Mouse (Mus musculus) stomach, embryonic 14.5 days (tissue): ENCODE results near the gene Zmiz1. TPM values are rescaled to one million over a fixed set of nuclear protein-coding genes. Genes with fewer than 3 reads are reported as not detected.

Experiments
- ATAC-seq: fragments of 200-750 bp; cut with Nextera tagmentation; 2 replicates; pipeline ENCODE4 v1.8.0; 2017; ENCODE audit warnings: low read depth, moderate TSS enrichment; ENCODE audit not compliant: insufficient number of reproducible peaks, insufficient read depth, low FRiP score
- H3K27ac ChIP-seq: fragments of 300-500 bp; sonication (generic); 2 replicates; pipeline ENCODE4 v1.5.1; 2014; ENCODE audit warnings: mild to moderate bottlenecking, low read length, moderate library complexity, mixed read lengths
- H3K27me3 ChIP-seq: fragments of 300-500 bp; sonication (generic); 2 replicates; pipeline ENCODE4 v1.6.1; 2014; ENCODE audit warnings: low read length, control low read depth, mixed read lengths; ENCODE audit not compliant: control insufficient read depth, insufficient read depth
- H3K36me3 ChIP-seq: fragments of 300-500 bp; sonication (generic); 2 replicates; pipeline ENCODE4 v1.6.1; 2014; ENCODE audit warnings: mild to moderate bottlenecking, control low read depth, low read length, moderate library complexity, mixed read lengths; ENCODE audit not compliant: control insufficient read depth, insufficient read depth
- H3K4me1 ChIP-seq: fragments of 300-500 bp; sonication (generic); 2 replicates; pipeline ENCODE4 v1.6.1; 2014; ENCODE audit warnings: low read length, control low read depth, mixed read lengths; ENCODE audit not compliant: control insufficient read depth, insufficient read depth
- H3K4me2 ChIP-seq: fragments of 300-500 bp; sonication (generic); replicated peaks from 2 replicates; pipeline ENCODE4 v1.6.1; 2014; ENCODE audit warnings: low read depth, low read length, control low read depth
- H3K4me3 ChIP-seq: fragments of 300-500 bp; sonication (generic); 2 replicates; pipeline ENCODE4 v1.5.1; 2014; ENCODE audit warnings: low read depth, low read length, control low read depth
- H3K9ac ChIP-seq: fragments of 300-500 bp; sonication (generic); replicated peaks from 2 replicates; pipeline ENCODE4 v1.6.1; 2014; ENCODE audit warnings: low read depth, mild to moderate bottlenecking, control low read depth, low read length, moderate library complexity, mixed read lengths
- H3K9me3 ChIP-seq: fragments of 300-500 bp; sonication (generic); 2 replicates; pipeline ENCODE4 v1.6.1; 2016; ENCODE audit warnings: low read depth, low read length, control low read depth; ENCODE audit not compliant: control insufficient read depth
- WGBS: fragments of 180-500 bp; shearing (Covaris S2); extraction: QIAGEN DNeasy Blood & Tissue Kit; methylation state at CpG from one replicate; pipeline ENCODE4 v1.1.7; 2014; 5-methylcytosine and 5-hydroxymethylcytosine counted together
- polyA plus RNA-seq: library from polyadenylated mRNA; unstranded; fragments of >200 nt; fragmentation: Nextera tagmentation; extraction: Ambion mirVana; gene quantifications from 2 replicates; pipeline ENCODE4 v1.2.1, GENCODE M21; 2014

Gene Zmiz1
- polyA plus RNA-seq, 1 experiment from 2014 or later = 45.3 TPM

- peaks cover 2% of the 10 kb centered on the region; the same call in 1 of the 2 replicates for H3K36me3 ChIP-seq
- no peak overlapping the region for H3K27ac ChIP-seq
- H3K9ac ChIP-seq = no peak overlapping the region
- no peak overlapping the region for H3K4me3 ChIP-seq
- 86% methylated on average over 4 of the region's 4 CpGs for WGBS
- no peak for ATAC-seq
- H3K27me3 ChIP-seq = no peaks in the 10 kb centered on the region
- peaks cover 29% of the 10 kb centered on the region for H3K4me1 ChIP-seq
- no peaks in the 10 kb centered on the region for H3K9me3 ChIP-seq
- no peak overlapping the region for H3K4me2 ChIP-seq
These were observed 71.4 kb downstream of the Zmiz1 start for GRCm38 (mm10) chr14:25530342-25530741.

GRCm38 (mm10) chr14:25530815-25531214, 71.8 kb downstream of the Zmiz1 start:
- Histone ChIP-seq H3K4me1 (peaks cover 29% of the 10 kb centered on the region), H3K4me3 (no peak overlapping the region), H3K9me3 (no peaks in the 10 kb centered on the region), H3K4me2 (no peak overlapping the region), H3K27ac (no peak overlapping the region), H3K9ac (no peak overlapping the region), H3K36me3 (peaks cover 3% of the 10 kb centered on the region; the same call in 1 of the 2 replicates), H3K27me3 (no peaks in the 10 kb centered on the region)
- ATAC-seq = no peak
- 71% methylated on average over 5 of the region's 5 CpGs for WGBS

- H3K36me3 ChIP-seq = peaks cover 15% of the 10 kb centered on the region
- peak overlapping the region; percentile 12; the same call in 1 of the 2 replicates for H3K27ac ChIP-seq
- H3K9ac ChIP-seq = no peak overlapping the region
- H3K9me3 ChIP-seq = no peaks in the 10 kb centered on the region
- 29% methylated on average over 3 of the region's 3 CpGs for WGBS
- no peak overlapping the region for H3K4me3 ChIP-seq
- H3K27me3 ChIP-seq = no peaks in the 10 kb centered on the region
- H3K4me1 ChIP-seq = peaks cover 29% of the 10 kb centered on the region
- 0 out of 2 replicates have a peak, but pooled peaks have one; percentile 31 for ATAC-seq
- H3K4me2 ChIP-seq = no peak overlapping the region
These were observed 74.0 kb downstream of the Zmiz1 start for GRCm38 (mm10) chr14:25533010-25533409.

GRCm38 (mm10) chr14:25533631-25534395, 74.8 kb downstream of the Zmiz1 start:
- H3K4me3 ChIP-seq = no peak overlapping the region
- H3K36me3 ChIP-seq = peaks cover 15% of the 10 kb centered on the region
- 62% methylated on average over 9 of the region's 9 CpGs for WGBS
- no peak for ATAC-seq
- H3K9me3 ChIP-seq = no peaks in the 10 kb centered on the region
- H3K27me3 ChIP-seq = no peaks in the 10 kb centered on the region
- H3K27ac ChIP-seq = peak overlapping the region; percentile 44
- no peak overlapping the region; the same call in 1 of the 2 replicates for H3K9ac ChIP-seq
- H3K4me2 ChIP-seq = no peak overlapping the region
- H3K4me1 ChIP-seq = peaks cover 28% of the 10 kb centered on the region

GRCm38 (mm10) chr14:25534396-25534769, 75.4 kb downstream of the Zmiz1 start:
- ATAC-seq = no peak

GRCm38 (mm10) chr14:25534918-25535582, 76.1 kb downstream of the Zmiz1 start:
- Histone ChIP-seq H3K4me3 (no peak overlapping the region), H3K36me3 (peaks cover 18% of the 10 kb centered on the region), H3K4me1 (peaks cover 25% of the 10 kb centered on the region), H3K27me3 (no peaks in the 10 kb centered on the region), H3K9ac (no peak overlapping the region), H3K4me2 (no peak overlapping the region), H3K27ac (0 out of 2 replicates have a peak overlapping the region, but pooled peaks have one; percentile 44), H3K9me3 (no peaks in the 10 kb centered on the region)
- WGBS = 56% methylated on average over 11 of the region's 11 CpGs
- no peak for ATAC-seq

More at GRCm38 (mm10) chr14:25534396-25534769, 75.4 kb downstream of the Zmiz1 start:
- H3K4me3 ChIP-seq = no peak overlapping the region
- peaks cover 25% of the 10 kb centered on the region for H3K4me1 ChIP-seq
- no peak overlapping the region for H3K4me2 ChIP-seq
- H3K27ac ChIP-seq = peak overlapping the region; percentile 44
- H3K36me3 ChIP-seq = peaks cover 15% of the 10 kb centered on the region
- H3K9ac ChIP-seq = no peak overlapping the region; the same call in 1 of the 2 replicates
- no peaks in the 10 kb centered on the region for H3K27me3 ChIP-seq
- H3K9me3 ChIP-seq = no peaks in the 10 kb centered on the region

GRCm38 (mm10) chr14:25535583-25535943, 76.6 kb downstream of the Zmiz1 start:
- H3K4me2 ChIP-seq = no peak overlapping the region
- no peaks in the 10 kb centered on the region for H3K9me3 ChIP-seq
- H3K36me3 ChIP-seq = peaks cover 21% of the 10 kb centered on the region
- no peaks in the 10 kb centered on the region for H3K27me3 ChIP-seq
- 87% methylated on average over 4 of the region's 4 CpGs for WGBS
- no peak overlapping the region for H3K4me3 ChIP-seq
- ATAC-seq = no peak
- peaks cover 25% of the 10 kb centered on the region for H3K4me1 ChIP-seq
- H3K9ac ChIP-seq = no peak overlapping the region
- H3K27ac ChIP-seq = no peak overlapping the region

- Histone ChIP-seq H3K27me3 (no peaks in the 10 kb centered on the region), H3K9me3 (no peaks in the 10 kb centered on the region), H3K9ac (no peak overlapping the region), H3K4me1 (peaks cover 25% of the 10 kb centered on the region), H3K36me3 (peaks cover 24% of the 10 kb centered on the region), H3K4me3 (no peak overlapping the region), H3K4me2 (no peak overlapping the region), H3K27ac (no peak overlapping the region)
- no peak for ATAC-seq
- 78% methylated on average over 8 of the region's 8 CpGs for WGBS
These were observed 77.5 kb downstream of the Zmiz1 start for GRCm38 (mm10) chr14:25536476-25536875.
